Mouse (Mus musculus): ENCODE measurements around the gene Apba1. TPM values are rescaled to one million over a fixed set of nuclear protein-coding genes. Genes with fewer than 3 reads are reported as not detected.

Apba1 gene
- polyA plus RNA-seq, 1 experiment from 2014 or later: 0.46 TPM

DNA sequence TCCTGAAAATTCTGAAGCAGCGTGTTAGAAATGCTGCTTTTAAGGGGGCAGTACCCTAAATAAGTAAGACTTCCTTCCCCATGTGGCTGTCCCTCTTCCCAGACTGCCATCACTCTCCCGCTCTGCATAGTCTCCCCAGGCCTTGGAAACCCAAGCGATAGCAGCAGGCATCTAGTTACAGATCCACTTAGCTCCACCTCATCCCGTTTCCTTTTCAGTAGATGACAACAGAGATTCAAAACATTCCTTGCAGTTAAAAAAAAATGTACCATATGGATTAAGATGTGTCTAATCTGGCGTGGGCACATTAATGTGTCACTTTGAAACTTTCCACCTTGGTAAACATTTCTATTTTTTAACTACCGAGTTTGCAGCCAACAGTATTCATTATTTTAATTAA lies 48.1 kb downstream of the Apba1 start:
- Histone ChIP-seq H3K36me3 (ENCODE audit: control insufficient read depth, insufficient read depth, low read length) (no peaks in the 10 kb centered on the region), H3K4me1 (ENCODE audit: control insufficient read depth in 2 of 2, insufficient read depth in 2 of 2, low read length in 2 of 2) (peaks cover 5 to 13% of the 10 kb centered on the region in 2 experiments; a peak in 3 of 4 replicates), H3K27ac (replicated peaks in 1 of 2; ENCODE audit: control insufficient read depth in 1 of 2, insufficient read depth in 1 of 2, low read depth in 2 of 2, low read length in 2 of 2) (no peak overlapping the region; a peak in 1 of 4 replicates), H3K9me3 (ENCODE audit: control insufficient read depth, low read length) (no peaks in the 10 kb centered on the region), H3K4me3 (ENCODE audit: control insufficient read depth in 1 of 2, insufficient read depth in 1 of 2, low read depth in 1 of 2, low read length in 2 of 2) (no peak overlapping the region), H3K4me2 (ENCODE audit: low read length) (no peak overlapping the region), H3K9ac (ENCODE audit: low read length) (no peak overlapping the region), H3K27me3 (ENCODE audit: control insufficient read depth, insufficient read depth, low read length) (no peaks in the 10 kb centered on the region)
- 32% methylated on average over 6 of the region's 6 CpGs for WGBS
- no peak for ATAC-seq (ENCODE audit: insufficient number of reproducible peaks, insufficient read depth, low FRiP score, low read depth)

DNA sequence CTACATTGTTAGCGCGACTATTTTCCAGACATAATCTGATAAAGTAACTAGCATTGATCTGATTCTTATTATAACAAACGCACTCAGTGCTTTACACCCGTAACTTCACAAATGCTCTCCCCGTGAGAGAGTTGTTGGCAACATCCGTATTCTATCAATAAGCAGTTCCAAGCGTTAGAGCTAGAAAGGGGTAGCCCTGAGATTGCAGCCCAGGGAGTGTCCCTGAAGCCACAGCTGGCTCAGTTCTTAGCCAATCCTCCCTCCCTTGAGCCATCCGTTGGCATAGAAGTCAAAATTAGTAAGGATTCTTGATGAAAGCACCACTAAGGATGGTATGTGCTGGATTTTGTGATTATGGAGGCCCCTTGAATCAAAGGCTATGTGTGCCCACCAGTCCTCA lies 48.7 kb downstream of the Apba1 start:
- WGBS: 39% methylated on average over 8 of the region's 8 CpGs
- H3K9me3 ChIP-seq (ENCODE audit: control insufficient read depth, low read length): no peaks in the 10 kb centered on the region
- no peak overlapping the region for H3K27ac ChIP-seq (replicated peaks in 1 of 2; ENCODE audit: control insufficient read depth in 1 of 2, insufficient read depth in 1 of 2, low read depth in 2 of 2, low read length in 2 of 2)
- no peak overlapping the region for H3K9ac ChIP-seq (ENCODE audit: low read length)
- H3K27me3 ChIP-seq (ENCODE audit: control insufficient read depth, insufficient read depth, low read length): no peaks in the 10 kb centered on the region
- no peak for ATAC-seq (ENCODE audit: insufficient number of reproducible peaks, insufficient read depth, low FRiP score, low read depth)
- no peak overlapping the region for H3K4me3 ChIP-seq (ENCODE audit: control insufficient read depth in 1 of 2, insufficient read depth in 1 of 2, low read depth in 1 of 2, low read length in 2 of 2)
- H3K36me3 ChIP-seq (ENCODE audit: control insufficient read depth, insufficient read depth, low read length): no peaks in the 10 kb centered on the region
- H3K4me1 ChIP-seq (ENCODE audit: control insufficient read depth in 2 of 2, insufficient read depth in 2 of 2, low read length in 2 of 2): peaks cover 5 to 13% of the 10 kb centered on the region in 2 experiments; a peak in 3 of 4 replicates
- no peak overlapping the region for H3K4me2 ChIP-seq (ENCODE audit: low read length)

DNA sequence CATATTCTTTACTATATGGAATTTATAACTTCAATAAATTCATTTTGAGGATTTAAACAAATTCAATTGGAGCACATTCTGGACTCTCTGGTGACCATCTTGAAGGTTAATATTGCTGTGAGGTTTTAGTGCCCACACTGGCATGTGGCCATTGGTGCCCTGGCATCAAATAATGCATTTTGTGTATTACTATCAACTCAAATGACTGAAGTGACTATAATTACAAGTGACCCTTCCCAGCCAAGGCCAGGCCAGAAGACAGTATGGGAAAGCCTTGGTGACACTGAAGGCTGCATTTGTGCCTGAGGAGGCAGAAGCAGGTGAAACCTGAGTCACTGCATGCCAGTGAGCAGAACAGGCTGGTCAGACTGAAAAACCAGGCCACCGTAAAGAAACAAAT lies 50.5 kb downstream of the Apba1 start:
- Histone ChIP-seq H3K9me3 (ENCODE audit: control insufficient read depth, low read length) (no peaks in the 10 kb centered on the region), H3K36me3 (ENCODE audit: control insufficient read depth, insufficient read depth, low read length) (no peaks in the 10 kb centered on the region), H3K4me1 (ENCODE audit: control insufficient read depth in 2 of 2, insufficient read depth in 2 of 2, low read length in 2 of 2) (peaks cover 3 to 13% of the 10 kb centered on the region in 2 experiments; a peak in 3 of 4 replicates), H3K4me2 (ENCODE audit: low read length) (no peak overlapping the region), H3K27ac (replicated peaks in 1 of 2; ENCODE audit: control insufficient read depth in 1 of 2, insufficient read depth in 1 of 2, low read depth in 2 of 2, low read length in 2 of 2) (no peak overlapping the region), H3K27me3 (ENCODE audit: control insufficient read depth, insufficient read depth, low read length) (no peaks in the 10 kb centered on the region), H3K4me3 (ENCODE audit: control insufficient read depth in 1 of 2, insufficient read depth in 1 of 2, low read depth in 1 of 2, low read length in 2 of 2) (no peak overlapping the region), H3K9ac (ENCODE audit: low read length) (no peak overlapping the region)
- 95% methylated on average over 1 of the region's 1 CpGs for WGBS
- ATAC-seq (ENCODE audit: insufficient number of reproducible peaks, insufficient read depth, low FRiP score, low read depth): no peak

DNA sequence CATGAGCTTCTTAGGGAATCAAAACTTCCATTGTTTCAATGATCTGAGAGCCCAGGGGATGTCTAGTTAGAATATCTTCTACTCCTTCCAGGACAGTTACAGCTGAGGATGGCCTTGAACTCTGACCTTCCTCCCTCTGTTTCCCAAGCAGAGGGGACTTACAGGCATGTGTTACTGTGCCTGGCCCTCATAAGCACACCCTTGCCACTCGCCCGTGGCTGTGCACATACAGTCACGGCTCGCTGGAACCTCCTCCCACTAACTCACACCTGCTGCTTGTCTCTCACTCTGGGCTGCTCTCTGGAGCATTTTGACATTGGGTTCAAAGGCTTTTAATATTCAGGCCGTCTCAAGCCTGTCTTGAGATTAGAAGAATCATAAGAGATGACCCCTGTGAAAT lies 51.8 kb downstream of the Apba1 start:
- Histone ChIP-seq H3K27me3 (ENCODE audit: control insufficient read depth, insufficient read depth, low read length) (no peaks in the 10 kb centered on the region), H3K36me3 (ENCODE audit: control insufficient read depth, insufficient read depth, low read length) (no peaks in the 10 kb centered on the region), H3K4me3 (ENCODE audit: control insufficient read depth in 1 of 2, insufficient read depth in 1 of 2, low read depth in 1 of 2, low read length in 2 of 2) (no peak overlapping the region), H3K9ac (ENCODE audit: low read length) (no peak overlapping the region), H3K27ac (replicated peaks in 1 of 2; ENCODE audit: control insufficient read depth in 1 of 2, insufficient read depth in 1 of 2, low read depth in 2 of 2, low read length in 2 of 2) (no peak overlapping the region), H3K9me3 (ENCODE audit: control insufficient read depth, low read length) (no peaks in the 10 kb centered on the region), H3K4me2 (ENCODE audit: low read length) (no peak overlapping the region), H3K4me1 (ENCODE audit: control insufficient read depth in 2 of 2, insufficient read depth in 2 of 2, low read length in 2 of 2) (peaks cover 3 to 13% of the 10 kb centered on the region in 2 experiments; a peak in 3 of 4 replicates)
- WGBS: 77% methylated on average over 5 of the region's 5 CpGs
- ATAC-seq (ENCODE audit: insufficient number of reproducible peaks, insufficient read depth, low FRiP score, low read depth): no peak

DNA sequence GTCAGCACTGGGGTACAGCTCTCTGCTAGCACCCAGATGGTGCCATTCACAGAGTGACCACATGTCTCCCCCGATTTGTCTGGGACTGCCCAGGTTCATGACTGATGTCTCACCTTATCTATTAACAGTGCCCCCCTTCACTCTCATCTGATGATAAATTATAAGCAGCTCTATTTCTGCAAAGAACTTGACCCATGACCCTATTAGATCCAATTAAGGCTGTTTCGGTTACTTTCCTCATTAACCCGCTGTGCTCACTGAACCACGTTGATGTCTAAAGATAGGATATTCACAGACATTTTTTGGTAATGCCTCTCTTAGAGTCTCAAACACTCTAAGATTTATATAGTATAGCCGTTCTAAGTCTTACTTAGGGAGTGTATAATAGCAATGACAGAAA lies 52.3 kb downstream of the Apba1 start:
- no peaks in the 10 kb centered on the region for H3K9me3 ChIP-seq (ENCODE audit: control insufficient read depth, low read length)
- no peak overlapping the region for H3K4me3 ChIP-seq (ENCODE audit: control insufficient read depth in 1 of 2, insufficient read depth in 1 of 2, low read depth in 1 of 2, low read length in 2 of 2)
- no peak overlapping the region for H3K27ac ChIP-seq (replicated peaks in 1 of 2; ENCODE audit: control insufficient read depth in 1 of 2, insufficient read depth in 1 of 2, low read depth in 2 of 2, low read length in 2 of 2)
- no peak for ATAC-seq (ENCODE audit: insufficient number of reproducible peaks, insufficient read depth, low FRiP score, low read depth)
- H3K9ac ChIP-seq (ENCODE audit: low read length): no peak overlapping the region
- no peaks in the 10 kb centered on the region for H3K36me3 ChIP-seq (ENCODE audit: control insufficient read depth, insufficient read depth, low read length)
- no peak overlapping the region for H3K4me2 ChIP-seq (ENCODE audit: low read length)
- peaks cover 3 to 13% of the 10 kb centered on the region in 2 experiments; a peak in 3 of 4 replicates for H3K4me1 ChIP-seq (ENCODE audit: control insufficient read depth in 2 of 2, insufficient read depth in 2 of 2, low read length in 2 of 2)
- no peaks in the 10 kb centered on the region for H3K27me3 ChIP-seq (ENCODE audit: control insufficient read depth, insufficient read depth, low read length)
- WGBS: 86% methylated on average over 5 of the region's 5 CpGs

DNA sequence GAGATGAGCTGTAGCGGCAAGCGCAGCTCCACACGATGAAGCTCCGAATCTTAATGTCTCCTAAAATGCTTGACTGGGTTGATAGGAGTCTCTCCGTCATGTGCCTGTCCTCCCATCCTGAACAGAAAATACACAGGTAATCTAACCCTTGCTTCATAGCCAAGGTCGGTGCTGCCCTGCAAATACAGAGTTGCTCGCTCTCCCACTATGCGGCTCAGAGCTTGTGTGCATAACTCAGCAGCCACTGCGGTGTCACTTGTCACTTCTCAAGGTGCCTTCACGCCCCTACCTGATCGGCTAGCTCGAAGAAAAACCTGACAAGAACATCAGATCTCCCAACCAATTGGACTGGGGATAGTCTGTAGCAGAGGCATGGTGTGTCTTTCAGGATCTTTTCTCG lies 58.1 kb downstream of the Apba1 start:
- H3K9me3 ChIP-seq (ENCODE audit: control insufficient read depth, low read length): no peaks in the 10 kb centered on the region
- no peaks in the 10 kb centered on the region for H3K36me3 ChIP-seq (ENCODE audit: control insufficient read depth, insufficient read depth, low read length)
- no peak for ATAC-seq (ENCODE audit: insufficient number of reproducible peaks, insufficient read depth, low FRiP score, low read depth)
- no peak overlapping the region for H3K9ac ChIP-seq (ENCODE audit: low read length)
- 74% methylated on average over 13 of the region's 13 CpGs for WGBS
- H3K4me2 ChIP-seq (ENCODE audit: low read length): no peak overlapping the region
- H3K27ac ChIP-seq (replicated peaks in 1 of 2; ENCODE audit: control insufficient read depth in 1 of 2, insufficient read depth in 1 of 2, low read depth in 2 of 2, low read length in 2 of 2): no peak overlapping the region
- no peaks in the 10 kb centered on the region for H3K4me1 ChIP-seq (ENCODE audit: control insufficient read depth in 2 of 2, insufficient read depth in 2 of 2, low read length in 2 of 2)
- no peaks in the 10 kb centered on the region for H3K27me3 ChIP-seq (ENCODE audit: control insufficient read depth, insufficient read depth, low read length)
- no peak overlapping the region for H3K4me3 ChIP-seq (ENCODE audit: control insufficient read depth in 1 of 2, insufficient read depth in 1 of 2, low read depth in 1 of 2, low read length in 2 of 2)

DNA sequence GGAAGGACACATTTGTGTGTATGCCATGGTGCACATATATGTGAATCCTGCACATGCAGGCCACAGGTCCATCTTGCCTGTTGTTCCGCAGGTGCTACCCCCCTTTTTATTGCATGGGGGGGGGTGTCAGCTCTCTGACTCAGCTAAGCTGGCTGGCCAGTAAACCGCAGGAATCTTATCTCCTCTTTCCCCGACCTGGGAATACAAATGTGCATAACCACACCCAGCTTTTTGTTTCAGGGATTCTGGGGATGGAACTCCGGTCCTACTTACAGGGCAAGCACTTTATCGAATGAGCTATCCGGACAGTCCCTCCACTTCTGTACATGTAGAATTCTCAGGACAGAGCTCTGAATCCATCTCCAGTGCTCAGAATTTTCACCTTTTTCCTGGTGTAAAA lies 58.5 kb downstream of the Apba1 start:
- Histone ChIP-seq H3K27ac (replicated peaks in 1 of 2; ENCODE audit: control insufficient read depth in 1 of 2, insufficient read depth in 1 of 2, low read depth in 2 of 2, low read length in 2 of 2) (no peak overlapping the region), H3K27me3 (ENCODE audit: control insufficient read depth, insufficient read depth, low read length) (no peaks in the 10 kb centered on the region), H3K4me2 (ENCODE audit: low read length) (no peak overlapping the region), H3K4me1 (ENCODE audit: control insufficient read depth in 2 of 2, insufficient read depth in 2 of 2, low read length in 2 of 2) (no peaks in the 10 kb centered on the region), H3K36me3 (ENCODE audit: control insufficient read depth, insufficient read depth, low read length) (no peaks in the 10 kb centered on the region), H3K9ac (ENCODE audit: low read length) (no peak overlapping the region), H3K9me3 (ENCODE audit: control insufficient read depth, low read length) (no peaks in the 10 kb centered on the region), H3K4me3 (ENCODE audit: control insufficient read depth in 1 of 2, insufficient read depth in 1 of 2, low read depth in 1 of 2, low read length in 2 of 2) (no peak overlapping the region)
- WGBS: 51% methylated on average over 6 of the region's 6 CpGs
- ATAC-seq (ENCODE audit: insufficient number of reproducible peaks, insufficient read depth, low FRiP score, low read depth): no peak

DNA sequence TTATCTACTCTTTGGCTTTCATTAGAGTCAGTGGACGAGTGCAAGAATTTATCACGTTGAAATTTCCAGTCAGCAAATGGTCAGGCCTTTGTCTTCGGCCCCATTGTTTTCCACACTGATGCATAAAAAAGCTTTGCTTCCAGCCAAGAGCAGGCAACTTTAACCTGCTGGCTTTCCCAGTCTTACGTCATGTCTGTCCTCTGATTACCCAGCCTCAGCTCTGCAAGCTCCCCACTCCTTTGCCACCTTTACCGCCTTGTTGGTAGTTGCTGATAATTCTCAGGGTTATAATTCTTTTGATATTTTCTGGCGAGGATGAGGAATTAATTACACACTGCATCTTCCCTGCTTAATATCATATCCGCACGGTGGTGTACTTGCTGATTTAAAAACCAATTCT lies 61.2 kb downstream of the Apba1 start:
- WGBS: 59% methylated on average over 8 of the region's 8 CpGs
- Histone ChIP-seq H3K4me3 (ENCODE audit: control insufficient read depth in 1 of 2, insufficient read depth in 1 of 2, low read depth in 1 of 2, low read length in 2 of 2) (no peak overlapping the region), H3K4me2 (ENCODE audit: low read length) (no peak overlapping the region), H3K36me3 (ENCODE audit: control insufficient read depth, insufficient read depth, low read length) (no peaks in the 10 kb centered on the region), H3K27ac (replicated peaks in 1 of 2; ENCODE audit: control insufficient read depth in 1 of 2, insufficient read depth in 1 of 2, low read depth in 2 of 2, low read length in 2 of 2) (no peak overlapping the region), H3K4me1 (ENCODE audit: control insufficient read depth in 2 of 2, insufficient read depth in 2 of 2, low read length in 2 of 2) (no peaks in the 10 kb centered on the region), H3K9ac (ENCODE audit: low read length) (no peak overlapping the region), H3K27me3 (ENCODE audit: control insufficient read depth, insufficient read depth, low read length) (no peaks in the 10 kb centered on the region), H3K9me3 (ENCODE audit: control insufficient read depth, low read length) (no peaks in the 10 kb centered on the region)
- ATAC-seq (ENCODE audit: insufficient number of reproducible peaks, insufficient read depth, low FRiP score, low read depth): no peak

All from heart, embryonic 14.5 days (tissue).